Mouse (Mus musculus): ENCODE data around the gene B2m.

- no peak for TF ChIP-seq CTCF (IDR thresholded peaks at IDR 0.05; ENCODE audit: low read depth, low read length)
- no peak for TF ChIP-seq POLR2AphosphoS5 (IDR thresholded peaks at IDR 0.05; ENCODE audit: insufficient replicate concordance, low read depth, low read length)
Measured at GRCm38 (mm10) chr2:122171292-122171691, 23.8 kb downstream of the B2m start.

Measured in G1E (cell line).